Mouse (Mus musculus) gastrocnemius, postnatal 4 days (tissue): ENCODE measurements around the gene Lrp1. TPM values are rescaled to one million over a fixed set of nuclear protein-coding genes. Genes with fewer than 3 reads are reported as not detected.

Source experiments
- DNase-seq, 2 experiments: peaks; one replicate each; pipeline ENCODE4 v3.0.0; 2021 to 2022; ENCODE audit warnings: low spot score in 2 of 2, mixed read lengths in 2 of 2
- total RNA-seq, 2 experiments: library from RNA; stranded (reverse); gene quantifications; 2 replicates each; pipeline ENCODE4 v1.2.3; 2021

Gene Lrp1
- total RNA-seq, 2 experiments from 2014 or later = 184 to 193 TPM

DNA sequence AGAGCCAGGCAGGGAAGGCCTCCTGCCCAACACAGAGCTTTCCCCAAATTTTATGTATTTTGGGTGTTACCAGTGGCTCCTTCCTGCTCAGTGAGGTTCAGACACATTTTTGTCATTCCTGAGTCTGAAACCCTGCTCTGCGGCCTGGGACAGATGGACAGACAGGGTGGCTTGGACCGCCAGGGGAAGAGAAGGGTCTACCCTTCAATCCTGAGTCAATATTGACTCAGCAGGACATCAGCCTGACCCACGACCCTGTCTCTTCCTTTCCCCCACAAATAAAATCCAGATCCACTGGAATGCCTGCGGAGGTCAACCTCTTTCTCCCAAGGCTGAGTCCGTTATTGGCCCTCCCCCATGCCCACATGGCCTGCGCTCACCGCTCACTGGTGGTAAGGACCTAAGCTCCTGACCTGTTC lies 4.7 kb downstream of the Lrp1 start:
- DNase-seq = no peak

GRCm38 (mm10) chr10:127615591-127615990 lies 5.4 kb downstream of the Lrp1 start:
- peak; percentile 52 to 70 for DNase-seq

GRCm38 (mm10) chr10:127615034-127615374 lies 5.9 kb downstream of the Lrp1 start:
- no peak for DNase-seq

DNA sequence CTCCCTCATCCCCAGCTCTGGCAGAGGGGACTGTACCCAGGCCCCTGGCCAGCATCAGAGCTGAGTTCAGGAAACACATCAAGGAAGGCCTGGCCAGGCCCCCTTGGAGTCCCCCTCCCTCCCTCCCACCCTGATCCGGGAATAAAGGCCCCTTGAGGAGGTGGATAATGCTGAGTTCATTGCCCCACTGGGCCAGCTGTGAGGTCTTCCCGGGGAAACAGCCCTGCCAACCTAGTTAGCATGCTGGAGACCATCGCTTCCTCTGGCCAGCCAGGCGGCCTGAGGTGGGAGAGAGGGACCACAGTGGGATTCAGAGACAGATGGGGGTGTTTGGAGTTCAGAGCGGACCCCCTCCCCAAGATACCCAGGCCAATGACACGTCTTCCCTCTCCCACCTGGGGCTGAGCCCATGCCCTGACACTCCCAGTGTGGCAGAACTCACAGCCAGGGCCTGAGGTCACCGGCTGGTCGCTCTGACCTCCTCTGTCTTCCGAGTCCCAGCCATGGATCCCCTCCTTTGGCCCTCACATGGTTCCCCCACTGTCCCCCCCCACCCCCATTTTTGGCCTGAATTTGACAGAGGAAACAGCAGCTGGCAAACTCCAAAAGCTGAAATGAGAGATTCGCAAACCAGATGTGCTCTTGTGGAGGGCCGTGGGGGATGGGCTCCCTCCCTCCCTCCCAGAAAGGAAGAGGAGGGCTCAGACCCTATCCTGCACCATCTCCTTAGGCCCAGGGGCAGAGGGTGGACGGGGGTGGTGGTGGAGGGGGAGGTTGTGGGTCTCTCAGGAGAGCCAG lies 6.5 kb downstream of the Lrp1 start:
- peak in 1 of 2 experiments; percentile 58 for DNase-seq

DNA sequence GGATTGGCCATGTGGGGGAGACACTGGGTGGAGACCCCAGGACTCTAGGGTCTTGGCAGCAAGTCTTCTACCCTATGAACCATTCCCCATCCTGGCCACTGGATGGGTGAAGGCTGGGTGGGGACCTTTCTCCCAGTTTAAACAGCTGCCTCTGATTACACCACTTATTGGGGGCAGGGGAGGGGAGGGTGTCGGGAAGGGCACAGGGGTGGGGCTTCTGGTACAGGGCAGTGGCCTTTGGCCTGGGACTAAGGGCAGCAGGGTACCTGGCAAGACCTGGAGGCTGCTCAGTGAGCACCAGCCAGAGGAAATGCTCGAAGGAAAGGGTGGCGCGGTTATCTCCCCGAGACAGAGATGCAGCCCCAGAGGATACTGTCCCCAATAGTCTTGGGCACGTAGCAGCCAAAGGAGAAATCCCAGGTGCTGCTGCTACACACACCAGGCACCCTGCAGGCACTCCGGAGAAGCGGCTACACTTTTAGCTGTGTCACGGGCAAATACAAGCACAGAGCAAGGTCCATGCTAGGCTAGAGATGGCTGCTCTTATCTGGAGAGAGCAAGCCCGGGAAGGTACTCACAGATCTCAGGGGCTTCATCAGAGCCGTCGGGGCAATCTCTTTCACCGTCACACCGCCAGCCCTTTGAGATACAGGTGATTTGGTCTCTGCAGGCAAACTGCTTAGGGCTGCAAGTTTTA lies 8.7 kb downstream of the Lrp1 start:
- DNase-seq = no peak

DNA sequence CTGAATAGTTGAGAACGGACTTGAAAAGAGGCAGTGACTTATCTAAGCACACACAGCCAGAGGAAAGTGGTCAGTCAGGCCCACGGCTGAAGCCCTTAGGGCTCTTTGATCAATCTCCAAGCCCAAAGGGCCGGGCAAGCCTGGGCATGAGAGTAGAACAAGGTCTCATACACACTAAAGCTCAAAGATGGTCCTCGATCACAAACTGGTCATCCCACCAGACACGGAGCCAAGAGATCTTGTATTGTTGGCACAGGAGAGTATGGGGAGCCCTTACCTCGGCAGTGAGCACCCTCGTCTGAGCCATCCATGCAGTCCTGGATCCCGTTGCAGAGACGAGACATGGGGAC lies 10.9 kb downstream of the Lrp1 start:
- DNase-seq = no peak

GRCm38 (mm10) chr10:127609415-127610065 lies 11.4 kb downstream of the Lrp1 start:
- DNase-seq = peak in 1 of 2 experiments; percentile 61

- no peak for DNase-seq
Measured at GRCm38 (mm10) chr10:127607059-127607458, 13.9 kb downstream of the Lrp1 start.

- DNase-seq = no peak
Measured at GRCm38 (mm10) chr10:127605756-127606155, 15.2 kb downstream of the Lrp1 start.

DNA sequence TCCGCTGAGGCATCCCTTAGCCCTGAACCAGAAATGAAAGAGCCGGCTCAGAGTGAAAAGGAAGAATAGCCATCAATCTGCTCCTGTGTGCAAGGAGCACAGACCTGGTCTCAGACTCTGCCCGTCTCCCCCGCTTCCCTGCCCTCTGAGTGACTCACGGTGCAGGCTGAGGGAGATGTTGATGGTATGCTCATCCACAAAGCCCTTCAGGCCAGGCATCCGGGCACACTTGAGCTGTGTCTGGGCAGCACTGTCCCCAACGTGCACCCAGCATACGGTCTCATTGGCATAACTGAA lies 15.7 kb downstream of the Lrp1 start:
- DNase-seq = no peak

DNA sequence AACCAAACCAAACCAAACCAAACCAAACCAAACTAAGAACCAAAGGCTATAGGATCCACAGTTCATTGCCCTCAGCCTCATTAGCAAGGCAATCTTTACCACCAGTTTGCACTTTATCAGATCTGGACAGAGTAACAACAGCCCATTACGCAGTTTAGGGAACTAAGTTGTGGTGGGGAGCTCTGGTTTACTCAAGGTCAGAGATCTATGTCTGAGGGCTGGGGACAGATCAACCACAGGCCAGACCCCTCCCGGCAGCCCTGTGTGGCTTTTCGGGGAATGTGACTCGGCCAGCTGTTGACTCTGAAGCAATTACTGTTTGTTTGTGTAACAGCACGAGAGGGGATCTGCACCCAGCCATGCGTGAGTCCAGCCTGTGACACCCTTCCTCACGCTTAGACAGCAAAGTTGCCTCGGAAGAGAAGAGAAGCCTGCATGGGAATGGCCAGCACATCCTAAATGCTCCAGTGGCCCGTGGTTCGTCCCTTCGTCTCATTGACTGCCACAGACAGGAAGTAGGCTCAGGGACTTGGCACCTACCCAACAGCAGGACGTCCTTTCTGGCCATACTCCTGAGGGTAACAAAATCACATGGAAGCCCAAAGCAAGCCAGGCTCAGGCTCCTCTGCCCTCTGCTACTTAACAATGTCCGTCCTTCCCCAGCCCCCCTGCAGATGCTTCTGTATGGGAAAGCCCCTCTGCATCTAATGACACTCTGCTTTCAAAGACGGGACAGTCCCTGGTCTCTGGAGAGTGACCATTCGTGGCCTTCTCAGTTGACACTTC lies 16.3 kb downstream of the Lrp1 start:
- DNase-seq = peak in 1 of 2 experiments; percentile 55

- DNase-seq = no peak
Measured at GRCm38 (mm10) chr10:127603437-127604371, 17.2 kb downstream of the Lrp1 start.

- DNase-seq = no peak
Measured at GRCm38 (mm10) chr10:127602194-127602593, 18.8 kb downstream of the Lrp1 start.

- peak in 1 of 2 experiments; percentile 72 for DNase-seq
Measured at GRCm38 (mm10) chr10:127599779-127600541, 21.0 kb downstream of the Lrp1 start.

DNA sequence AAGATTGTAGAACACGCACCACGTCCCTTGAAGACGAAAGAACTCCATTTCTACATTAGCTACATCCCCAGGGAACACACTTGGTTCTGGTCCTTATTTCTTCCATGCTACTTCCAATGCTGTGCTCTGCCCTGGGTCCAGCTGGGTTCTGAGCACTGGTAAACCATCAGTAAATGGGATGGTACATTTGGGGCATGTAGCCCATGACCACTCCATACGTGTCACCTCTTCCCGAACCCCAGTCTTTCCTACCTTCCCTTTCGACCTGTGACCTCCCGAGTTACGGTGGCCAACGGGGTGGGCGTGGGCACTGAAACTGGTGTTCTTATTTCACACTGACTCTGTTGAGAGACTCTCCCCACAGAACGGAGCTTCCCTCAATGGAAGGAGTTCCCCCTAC lies 21.7 kb downstream of the Lrp1 start:
- DNase-seq = no peak

GRCm38 (mm10) chr10:127598607-127599006 lies 22.3 kb downstream of the Lrp1 start:
- DNase-seq = no peak

DNA sequence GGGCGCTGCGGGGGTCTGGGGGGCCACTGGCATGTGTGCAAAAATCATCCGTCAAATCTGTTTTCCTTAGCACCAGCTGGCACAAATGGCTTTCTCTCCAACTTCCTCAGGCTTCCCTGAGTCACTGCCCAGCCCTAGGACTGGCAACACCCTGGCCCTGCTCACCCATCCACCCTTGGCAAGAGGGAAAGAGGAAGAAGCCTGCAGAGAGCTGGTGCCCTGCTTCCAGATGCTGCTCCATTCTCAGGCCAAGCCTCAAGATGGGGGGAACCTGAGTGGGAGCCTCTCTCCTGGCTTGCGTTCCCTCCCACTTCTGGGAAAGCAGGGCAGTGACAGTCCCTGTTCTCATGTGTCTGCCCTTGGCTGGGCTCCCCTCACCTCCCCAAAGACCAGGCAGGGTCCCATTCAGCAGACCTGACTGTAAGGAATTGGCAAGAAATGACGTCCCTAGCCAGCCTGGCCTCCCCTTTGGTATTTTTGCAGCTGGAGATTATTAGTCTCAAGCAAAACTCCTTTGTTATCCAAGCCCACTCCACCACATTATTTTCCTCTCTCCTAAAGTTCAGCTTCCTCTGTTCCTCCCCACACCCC lies 23.5 kb downstream of the Lrp1 start:
- peak in 1 of 2 experiments; percentile 47 for DNase-seq

- no peak for DNase-seq
Measured at GRCm38 (mm10) chr10:127596321-127596941, 24.5 kb downstream of the Lrp1 start.
